Mouse (Mus musculus): Measurements from ENCODE around the gene Slc30a7.

- TF ChIP-seq JUN (IDR thresholded peaks at IDR 0.05; ENCODE audit: insufficient read depth, low read depth, low read length): no peak
- no peak for TF ChIP-seq MXI1 (IDR thresholded peaks at IDR 0.05; ENCODE audit: low read depth, low read length)
- no peak for TF ChIP-seq POLR2A (IDR thresholded peaks at IDR 0.05; ENCODE audit: low read depth, low read length)
- no peak for TF ChIP-seq CTCF (conservative IDR thresholded peaks at IDR 0.05 in 1 of 2, IDR thresholded peaks at IDR 0.05 in 1 of 2; ENCODE audit: low read depth in 2 of 2, low read length in 2 of 2)
- TF ChIP-seq NRF1 (IDR thresholded peaks at IDR 0.05; ENCODE audit: low read depth, low read length): no peak
- TF ChIP-seq ZMIZ1 (IDR thresholded peaks at IDR 0.05; ENCODE audit: low read depth, low read length): no peak
- no peak for TF ChIP-seq EP300 (IDR thresholded peaks at IDR 0.05; ENCODE audit: low read length)
- no peak for TF ChIP-seq ZNF384 (IDR thresholded peaks at IDR 0.05; ENCODE audit: low read depth, low read length)
Observed at GRCm38 (mm10) chr3:115931701-115932100, 75.5 kb downstream of the Slc30a7 start.
